Mouse (Mus musculus) limb, embryonic 12.5 days (tissue): ENCODE results near the gene Kcnk2. TPM values are rescaled to one million over a fixed set of nuclear protein-coding genes. Genes with fewer than 3 reads are reported as not detected.

Experiments used
- ATAC-seq: fragments of 200-750 bp; cut with Nextera tagmentation; 2 replicates; pipeline ENCODE4 v1.8.0; 2017; ENCODE audit warnings: low read depth, moderate TSS enrichment; ENCODE audit not compliant: insufficient number of reproducible peaks, insufficient read depth, low FRiP score, low TSS enrichment
- H3K27ac ChIP-seq: fragments of 300-500 bp; sonication (generic); 2 replicates; pipeline ENCODE4 v1.5.1; 2016; ENCODE audit warnings: mild to moderate bottlenecking, moderate library complexity
- H3K27me3 ChIP-seq: fragments of 300-500 bp; sonication (generic); 2 replicates; pipeline ENCODE4 v1.6.1; 2016; ENCODE audit warnings: mild to moderate bottlenecking, moderate library complexity
- H3K36me3 ChIP-seq: fragments of 300-500 bp; sonication (generic); 2 replicates; pipeline ENCODE4 v1.6.1; 2016; ENCODE audit warnings: mild to moderate bottlenecking, moderate library complexity
- H3K4me1 ChIP-seq: fragments of 300-500 bp; sonication (generic); replicated peaks from 2 replicates; pipeline ENCODE4 v1.6.1; 2016
- H3K4me2 ChIP-seq: fragments of 300-500 bp; sonication (generic); 2 replicates; pipeline ENCODE4 v1.6.1; 2016; ENCODE audit warnings: mild to moderate bottlenecking, moderate library complexity
- H3K4me3 ChIP-seq: fragments of 300-500 bp; sonication (generic); replicated peaks from 2 replicates; pipeline ENCODE4 v1.5.1; 2016; ENCODE audit warnings: mild to moderate bottlenecking
- H3K9ac ChIP-seq: fragments of 300-500 bp; sonication (generic); replicated peaks from 2 replicates; pipeline ENCODE4 v1.6.1; 2016; ENCODE audit warnings: mild to moderate bottlenecking, moderate library complexity
- H3K9me3 ChIP-seq: fragments of 300-500 bp; sonication (generic); 2 replicates; pipeline ENCODE4 v1.6.1; 2016; ENCODE audit warnings: mild to moderate bottlenecking, moderate library complexity
- WGBS: fragments of 180-500 bp; shearing (Covaris S2); methylation state at CpG from one replicate; pipeline ENCODE4 v1.1.7; 2016; 5-methylcytosine and 5-hydroxymethylcytosine counted together
- polyA plus RNA-seq: library from polyadenylated mRNA; unstranded; fragments of >200 nt; fragmentation: Nextera tagmentation; extraction: Ambion mirVana; gene quantifications from 2 replicates; pipeline ENCODE4 v1.2.1, GENCODE M21; 2016

Kcnk2 gene
- 3.9 and 4.7 TPM in 2 replicates for polyA plus RNA-seq

DNA sequence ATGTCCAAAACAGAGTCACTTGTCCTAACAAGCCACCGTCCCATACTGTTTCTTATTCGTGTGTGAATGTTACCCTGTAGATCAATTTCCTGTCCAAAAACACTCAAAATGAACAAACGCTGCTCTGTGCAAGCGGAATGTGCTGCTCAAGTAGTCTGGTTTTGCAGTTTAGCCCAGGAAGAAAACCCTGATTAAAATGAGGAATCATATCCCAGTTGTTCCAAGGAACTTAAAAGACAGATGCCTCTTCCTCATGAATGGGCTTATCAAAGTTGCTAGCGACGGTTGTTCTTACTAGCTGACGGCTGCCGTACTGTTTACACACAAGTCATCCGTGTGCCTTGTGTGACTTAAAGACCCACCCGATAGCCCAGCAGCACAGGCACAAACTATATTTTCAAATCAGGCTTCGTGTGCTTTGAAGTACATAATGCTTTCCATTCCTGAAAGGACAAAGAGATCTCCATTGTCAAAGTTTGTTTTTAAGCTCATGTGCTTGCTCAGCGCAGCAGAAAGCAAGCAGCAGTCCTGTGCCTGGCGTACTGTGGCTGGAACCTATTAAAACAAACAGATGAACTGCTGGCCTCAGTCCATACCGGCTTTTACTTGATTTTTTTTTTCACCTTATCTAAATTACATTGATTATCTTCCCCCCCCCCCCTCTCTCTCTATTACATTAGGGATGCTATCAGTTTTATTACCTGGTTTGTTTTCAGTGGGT is at the start of gene Kcnk2:
Kcnk2 (minus strand) TSS at position 51 of the 721 bp plus-strand sequence.
- Histone ChIP-seq H3K9me3 (no peaks in the 10 kb centered on the region), H3K36me3 (no peaks in the 10 kb centered on the region), H3K4me2 (peak within 1 kb of the TSS; percentile 47), H3K27ac (0 out of 2 replicates have a peak within 1 kb of the TSS, but pooled peaks have one; percentile 12), H3K4me1 (peaks cover 23% of the 10 kb centered on the region), H3K27me3 (no peaks in the 10 kb centered on the region), H3K9ac (no peak within 1 kb of the TSS), H3K4me3 (peak within 1 kb of the TSS; percentile 14)
- 19% methylated on average over 14 of the region's 14 CpGs for WGBS
- no peak for ATAC-seq

DNA sequence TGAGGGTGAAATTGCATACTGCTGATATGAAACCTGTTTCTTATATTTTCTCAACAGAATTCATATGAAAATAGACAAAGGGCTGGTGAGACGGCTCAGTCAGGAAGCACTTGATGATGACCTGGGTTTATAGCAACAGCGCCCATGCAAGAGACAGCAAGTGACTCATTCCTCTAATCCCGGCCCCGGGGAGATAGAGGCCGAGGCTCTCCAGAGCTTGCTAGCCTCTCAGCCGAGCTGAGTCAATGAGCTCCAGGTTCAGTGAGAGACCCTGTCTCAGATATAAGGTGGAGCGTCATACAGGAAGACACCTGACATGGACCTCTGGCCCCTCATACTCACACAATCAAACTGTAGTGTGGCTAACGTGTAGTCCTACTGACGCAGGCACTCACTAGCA is 38.7 kb upstream of the Kcnk2 start:
- no peak for ATAC-seq
- Histone ChIP-seq H3K9me3 (no peaks in the 10 kb centered on the region), H3K27me3 (no peaks in the 10 kb centered on the region), H3K27ac (no peak overlapping the region), H3K4me2 (no peak overlapping the region), H3K4me1 (no peaks in the 10 kb centered on the region), H3K4me3 (no peak overlapping the region), H3K9ac (no peak overlapping the region), H3K36me3 (no peaks in the 10 kb centered on the region)
- WGBS, result 82% methylated on average over 9 of the region's 9 CpGs

DNA sequence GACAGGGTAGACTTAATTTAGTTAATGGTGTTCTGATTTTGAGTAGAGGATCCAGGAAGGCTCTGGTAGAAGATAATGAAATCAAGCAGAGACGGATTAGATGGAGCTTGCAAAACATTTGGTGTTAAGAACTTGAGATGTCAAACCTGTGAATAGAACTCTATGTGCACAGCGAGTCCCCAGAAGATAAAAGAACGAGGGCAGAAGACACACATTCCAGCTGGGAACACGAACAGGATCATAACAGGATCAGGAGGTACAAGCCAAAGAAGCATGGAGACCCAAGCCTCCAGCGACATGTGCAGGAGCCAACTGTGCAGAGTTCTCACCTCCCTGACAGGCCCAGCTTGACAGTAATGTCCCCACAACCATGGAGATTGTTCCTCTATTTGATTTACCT is 35.1 kb upstream of the Kcnk2 start:
- Histone ChIP-seq H3K4me2 (no peak overlapping the region), H3K27me3 (no peaks in the 10 kb centered on the region), H3K4me3 (no peak overlapping the region), H3K9ac (no peak overlapping the region), H3K27ac (no peak overlapping the region), H3K4me1 (no peaks in the 10 kb centered on the region), H3K36me3 (no peaks in the 10 kb centered on the region), H3K9me3 (no peaks in the 10 kb centered on the region)
- 88% methylated on average over 5 of the region's 5 CpGs for WGBS
- ATAC-seq, result no peak

DNA sequence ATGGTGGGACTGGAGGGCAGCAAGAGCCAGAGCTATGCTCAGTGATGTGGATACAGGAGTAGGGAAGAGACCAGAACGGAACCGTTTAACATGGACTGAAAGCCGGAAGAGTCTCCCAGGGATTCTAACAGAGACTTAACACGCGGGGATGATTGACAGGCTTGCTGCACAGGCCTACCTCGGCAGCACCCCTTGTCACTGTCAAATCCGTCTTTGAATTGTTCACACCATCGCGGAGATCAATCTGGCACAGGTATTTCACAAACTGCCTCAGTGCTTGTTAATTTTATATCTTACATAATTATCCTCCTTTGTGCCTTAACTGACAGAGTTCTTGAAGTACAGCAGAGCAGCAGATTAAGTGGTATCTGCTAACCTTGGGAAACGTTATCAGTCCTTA is 33.4 kb upstream of the Kcnk2 start:
- no peaks in the 10 kb centered on the region for H3K9me3 ChIP-seq
- H3K4me3 ChIP-seq, result no peak overlapping the region
- 87% methylated on average over 10 of the region's 10 CpGs for WGBS
- peaks cover 2% of the 10 kb centered on the region for H3K4me1 ChIP-seq
- no peak overlapping the region for H3K27ac ChIP-seq
- H3K27me3 ChIP-seq, result no peaks in the 10 kb centered on the region
- H3K36me3 ChIP-seq, result no peaks in the 10 kb centered on the region
- H3K9ac ChIP-seq, result no peak overlapping the region
- ATAC-seq, result no peak
- no peak overlapping the region for H3K4me2 ChIP-seq

DNA sequence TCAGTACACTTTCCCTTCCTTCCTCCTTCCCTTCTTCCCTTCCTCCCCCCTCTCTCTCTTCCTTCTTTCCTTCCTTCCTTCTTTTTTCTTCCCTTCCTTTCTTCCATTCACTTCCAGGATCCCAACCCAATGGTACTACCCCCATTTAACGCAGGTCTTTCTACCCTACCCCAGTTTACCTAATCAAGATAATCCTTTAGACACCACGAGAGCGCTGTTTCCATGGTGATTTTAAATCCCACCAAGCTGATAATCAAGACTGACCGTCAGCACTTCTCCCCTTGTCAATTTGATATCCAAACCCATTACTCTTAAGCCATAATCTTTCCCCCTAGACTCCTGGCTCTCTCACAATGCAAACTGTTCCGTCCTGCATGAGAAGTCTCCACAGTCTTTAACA is 29.4 kb upstream of the Kcnk2 start:
- no peak overlapping the region for H3K4me2 ChIP-seq
- peaks cover 6% of the 10 kb centered on the region for H3K4me1 ChIP-seq
- H3K9me3 ChIP-seq, result no peaks in the 10 kb centered on the region
- H3K4me3 ChIP-seq, result no peak overlapping the region
- no peaks in the 10 kb centered on the region for H3K27me3 ChIP-seq
- H3K27ac ChIP-seq, result no peak overlapping the region
- H3K36me3 ChIP-seq, result no peaks in the 10 kb centered on the region
- no peak for ATAC-seq
- no peak overlapping the region for H3K9ac ChIP-seq
- WGBS, result 49% methylated on average over 5 of the region's 5 CpGs

DNA sequence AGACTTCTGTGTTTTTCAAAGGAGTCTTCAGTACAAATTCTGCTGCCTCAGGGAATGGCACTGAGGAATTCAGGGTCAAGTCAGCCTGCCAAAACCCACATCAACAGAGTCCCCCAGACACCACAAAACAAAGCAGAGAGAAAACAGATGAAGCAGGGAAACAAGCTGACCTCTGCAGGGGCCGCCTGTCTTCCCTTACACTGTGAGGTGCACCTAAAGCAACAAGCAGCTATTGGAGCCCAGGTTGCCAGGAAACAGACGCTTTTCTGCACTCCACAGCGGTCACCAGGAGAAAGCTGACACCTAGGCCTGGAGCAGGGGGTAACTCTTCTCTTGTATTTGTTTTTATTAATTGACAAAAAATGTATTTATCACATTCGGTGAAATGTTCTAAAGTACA is 28.5 kb upstream of the Kcnk2 start:
- H3K4me2 ChIP-seq, result no peak overlapping the region
- H3K4me3 ChIP-seq, result no peak overlapping the region
- 23% methylated on average over 4 of the region's 4 CpGs for WGBS

DNA sequence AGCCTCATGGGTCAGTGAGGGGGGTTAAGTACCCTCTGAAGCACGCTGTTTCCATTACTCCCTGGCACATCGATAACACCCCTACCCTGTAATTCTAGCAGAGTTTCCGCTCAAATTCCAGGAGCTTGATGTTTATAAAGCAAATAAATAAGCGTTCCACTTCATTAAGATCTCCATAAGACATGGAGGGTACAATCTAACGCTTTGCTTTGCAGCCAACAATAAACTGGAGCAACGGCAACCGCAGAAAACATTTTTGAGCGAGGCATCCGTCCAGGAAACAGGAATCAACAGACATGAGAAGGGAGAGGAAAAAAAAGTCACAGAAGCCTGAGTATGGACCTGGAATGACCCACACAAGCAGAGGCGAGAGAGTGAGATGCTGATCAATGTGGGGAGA is 27.5 kb upstream of the Kcnk2 start:
- WGBS, result 66% methylated on average over 10 of the region's 10 CpGs
- Histone ChIP-seq H3K9me3 (no peaks in the 10 kb centered on the region), H3K4me1 (peaks cover 6% of the 10 kb centered on the region), H3K27me3 (no peaks in the 10 kb centered on the region), H3K4me2 (no peak overlapping the region), H3K27ac (no peak overlapping the region), H3K4me3 (no peak overlapping the region), H3K36me3 (no peaks in the 10 kb centered on the region), H3K9ac (no peak overlapping the region)
- ATAC-seq, result no peak

More for the DNA sequence above, 28.5 kb upstream of the Kcnk2 start:
- ATAC-seq, result no peak
- H3K27me3 ChIP-seq, result no peaks in the 10 kb centered on the region
- H3K36me3 ChIP-seq, result no peaks in the 10 kb centered on the region
- peaks cover 6% of the 10 kb centered on the region for H3K4me1 ChIP-seq
- H3K27ac ChIP-seq, result no peak overlapping the region
- no peaks in the 10 kb centered on the region for H3K9me3 ChIP-seq
- H3K9ac ChIP-seq, result no peak overlapping the region

DNA sequence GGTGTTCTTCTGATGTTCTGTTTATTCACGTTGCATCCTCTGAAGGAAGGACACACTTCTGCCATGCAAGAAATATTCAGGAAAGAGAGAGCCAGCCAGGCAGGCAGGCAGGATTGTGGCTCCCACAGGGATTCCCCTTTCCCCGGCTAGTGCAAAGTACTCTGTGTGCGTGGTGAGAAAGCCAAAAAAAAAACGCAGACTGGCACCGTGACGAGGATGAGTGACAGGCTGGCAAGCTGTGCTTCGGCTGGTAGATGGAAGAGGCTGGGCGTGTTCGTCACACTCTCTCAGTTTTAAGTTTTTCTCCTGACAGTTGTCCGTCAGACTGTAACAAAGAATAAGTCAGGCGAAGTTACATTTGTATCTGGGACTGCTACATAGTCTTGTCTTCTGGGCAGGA is 24.2 kb upstream of the Kcnk2 start:
- Histone ChIP-seq H3K27ac (no peak overlapping the region), H3K9ac (no peak overlapping the region), H3K9me3 (no peaks in the 10 kb centered on the region), H3K4me2 (no peak overlapping the region), H3K27me3 (no peaks in the 10 kb centered on the region), H3K4me3 (no peak overlapping the region), H3K36me3 (no peaks in the 10 kb centered on the region), H3K4me1 (peaks cover 6% of the 10 kb centered on the region)
- no peak for ATAC-seq
- 88% methylated on average over 11 of the region's 11 CpGs for WGBS

DNA sequence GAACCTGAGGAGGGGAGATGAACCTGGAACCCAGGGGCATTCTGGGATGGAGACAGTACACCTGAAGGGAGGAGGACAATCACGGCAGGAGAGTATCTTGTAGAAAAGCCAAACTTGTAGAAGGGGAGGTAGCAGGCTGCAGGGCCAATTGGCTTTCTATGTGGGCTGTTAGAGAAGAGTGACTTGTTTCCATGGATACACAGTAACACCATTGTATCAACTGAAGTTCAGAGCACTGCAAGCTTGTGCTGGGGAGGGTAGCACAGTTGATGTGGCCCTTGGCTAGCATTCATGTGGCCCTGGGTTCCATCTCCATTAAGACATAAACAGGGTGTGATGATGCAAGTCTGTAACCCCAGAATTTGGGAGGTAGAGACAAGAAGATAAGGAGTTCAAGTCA is 17.8 kb upstream of the Kcnk2 start:
- Histone ChIP-seq H3K27me3 (no peaks in the 10 kb centered on the region), H3K9ac (no peak overlapping the region)

DNA sequence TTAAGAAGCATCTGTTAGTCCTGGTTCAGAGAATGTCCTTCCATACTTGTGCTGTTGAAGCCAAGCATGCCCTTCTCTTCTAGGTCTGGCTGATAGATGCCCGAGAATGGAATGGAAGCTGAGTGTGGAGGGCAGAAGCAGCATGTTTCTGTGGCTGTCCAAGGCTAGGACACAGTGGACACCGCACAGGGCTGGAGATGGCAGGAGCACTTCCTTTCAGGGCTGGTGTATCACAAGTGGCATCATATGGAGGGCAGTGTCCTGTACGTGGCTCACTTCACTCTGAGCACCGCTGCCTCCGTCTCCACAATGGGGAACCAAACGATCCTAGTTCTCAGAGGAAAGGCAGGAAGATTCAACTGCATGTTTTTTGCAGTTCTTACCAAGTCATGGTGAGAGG is 7.8 kb upstream of the Kcnk2 start:
- Histone ChIP-seq H3K4me2 (no peak overlapping the region), H3K27me3 (no peaks in the 10 kb centered on the region), H3K9me3 (no peaks in the 10 kb centered on the region), H3K4me3 (no peak overlapping the region), H3K4me1 (no peaks in the 10 kb centered on the region), H3K27ac (no peak overlapping the region), H3K9ac (no peak overlapping the region), H3K36me3 (no peaks in the 10 kb centered on the region)
- 90% methylated on average over 6 of the region's 6 CpGs for WGBS
- ATAC-seq, result no peak

More for the DNA sequence above, 17.8 kb upstream of the Kcnk2 start:
- H3K27ac ChIP-seq, result no peak overlapping the region
- no peaks in the 10 kb centered on the region for H3K36me3 ChIP-seq
- WGBS, result 44% methylated on average over 1 of the region's 1 CpGs
- no peaks in the 10 kb centered on the region for H3K4me1 ChIP-seq
- no peak overlapping the region for H3K4me2 ChIP-seq
- H3K9me3 ChIP-seq, result no peaks in the 10 kb centered on the region
- no peak for ATAC-seq
- no peak overlapping the region for H3K4me3 ChIP-seq

DNA sequence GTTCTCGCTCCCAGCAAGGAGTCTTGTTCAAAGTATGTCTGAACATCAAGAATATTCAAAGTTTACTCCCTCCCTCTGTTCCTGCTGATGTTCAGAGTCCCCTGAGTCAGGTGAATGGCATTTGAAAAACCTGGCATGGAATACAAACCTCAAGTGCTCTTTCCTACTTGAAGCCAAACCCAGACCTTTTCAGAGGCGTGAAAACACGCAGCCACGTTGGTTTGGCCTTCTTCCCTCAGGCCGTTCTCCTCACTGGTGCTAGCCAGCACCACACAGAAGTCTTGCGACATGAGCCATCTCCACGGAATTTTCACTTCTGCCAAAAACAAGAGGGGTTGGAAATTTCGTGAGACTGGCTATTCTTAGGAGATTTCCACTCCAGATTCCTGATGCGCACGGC is 3.1 kb upstream of the Kcnk2 start:
- no peak overlapping the region for H3K4me2 ChIP-seq
- H3K4me3 ChIP-seq, result no peak overlapping the region
- H3K36me3 ChIP-seq, result no peaks in the 10 kb centered on the region
- H3K4me1 ChIP-seq, result peaks cover 23% of the 10 kb centered on the region
- H3K9ac ChIP-seq, result no peak overlapping the region
- WGBS, result 76% methylated on average over 10 of the region's 10 CpGs
- no peaks in the 10 kb centered on the region for H3K27me3 ChIP-seq
- H3K27ac ChIP-seq, result no peak overlapping the region
- no peaks in the 10 kb centered on the region for H3K9me3 ChIP-seq
- no peak for ATAC-seq

DNA sequence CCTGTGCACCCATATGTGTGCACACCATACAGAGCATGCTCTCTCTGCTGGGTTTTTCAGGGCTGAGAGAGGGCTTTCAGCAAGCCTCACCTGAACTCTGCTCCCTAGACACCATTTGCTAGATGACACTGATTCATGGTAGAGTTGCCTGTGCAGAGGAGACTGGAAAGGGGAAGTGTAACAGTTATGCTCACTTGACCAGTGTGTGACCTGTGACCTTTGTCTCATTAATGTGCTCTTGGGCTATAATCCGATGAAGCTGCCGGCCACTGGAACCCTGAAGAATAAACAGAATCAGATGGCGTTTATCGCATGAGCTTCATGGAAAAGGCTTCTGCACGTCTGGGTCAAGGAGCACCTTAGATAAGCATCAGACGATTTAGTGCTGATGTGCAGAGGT is 1.5 kb upstream of the Kcnk2 start:
- Histone ChIP-seq H3K4me3 (no peak overlapping the region), H3K27ac (no peak overlapping the region), H3K4me1 (peaks cover 23% of the 10 kb centered on the region), H3K9ac (no peak overlapping the region), H3K9me3 (no peaks in the 10 kb centered on the region), H3K36me3 (no peaks in the 10 kb centered on the region), H3K27me3 (no peaks in the 10 kb centered on the region), H3K4me2 (no peak overlapping the region)
- no peak for ATAC-seq
- 25% methylated on average over 6 of the region's 6 CpGs for WGBS
